Mouse (Mus musculus) stomach, embryonic 14.5 days (tissue): Measurements from ENCODE around the gene Ociad2. TPM values are rescaled to one million over a fixed set of nuclear protein-coding genes. Genes with fewer than 3 reads are reported as not detected.

Experiments used
- ATAC-seq: fragments of 200-750 bp; cut with Nextera tagmentation; 2 replicates; pipeline ENCODE4 v1.8.0; 2017; ENCODE audit warnings: low read depth, moderate TSS enrichment; ENCODE audit not compliant: insufficient number of reproducible peaks, insufficient read depth, low FRiP score
- H3K27ac ChIP-seq: fragments of 300-500 bp; sonication (generic); 2 replicates; pipeline ENCODE4 v1.5.1; 2014; ENCODE audit warnings: mild to moderate bottlenecking, low read length, moderate library complexity, mixed read lengths
- H3K27me3 ChIP-seq: fragments of 300-500 bp; sonication (generic); 2 replicates; pipeline ENCODE4 v1.6.1; 2014; ENCODE audit warnings: low read length, control low read depth, mixed read lengths; ENCODE audit not compliant: control insufficient read depth, insufficient read depth
- H3K36me3 ChIP-seq: fragments of 300-500 bp; sonication (generic); 2 replicates; pipeline ENCODE4 v1.6.1; 2014; ENCODE audit warnings: mild to moderate bottlenecking, control low read depth, low read length, moderate library complexity, mixed read lengths; ENCODE audit not compliant: control insufficient read depth, insufficient read depth
- H3K4me1 ChIP-seq: fragments of 300-500 bp; sonication (generic); 2 replicates; pipeline ENCODE4 v1.6.1; 2014; ENCODE audit warnings: low read length, control low read depth, mixed read lengths; ENCODE audit not compliant: control insufficient read depth, insufficient read depth
- H3K4me2 ChIP-seq: fragments of 300-500 bp; sonication (generic); replicated peaks from 2 replicates; pipeline ENCODE4 v1.6.1; 2014; ENCODE audit warnings: low read depth, low read length, control low read depth
- H3K4me3 ChIP-seq: fragments of 300-500 bp; sonication (generic); 2 replicates; pipeline ENCODE4 v1.5.1; 2014; ENCODE audit warnings: low read depth, low read length, control low read depth
- H3K9ac ChIP-seq: fragments of 300-500 bp; sonication (generic); replicated peaks from 2 replicates; pipeline ENCODE4 v1.6.1; 2014; ENCODE audit warnings: low read depth, mild to moderate bottlenecking, control low read depth, low read length, moderate library complexity, mixed read lengths
- H3K9me3 ChIP-seq: fragments of 300-500 bp; sonication (generic); 2 replicates; pipeline ENCODE4 v1.6.1; 2016; ENCODE audit warnings: low read depth, low read length, control low read depth; ENCODE audit not compliant: control insufficient read depth
- WGBS: fragments of 180-500 bp; shearing (Covaris S2); extraction: QIAGEN DNeasy Blood & Tissue Kit; methylation state at CpG from one replicate; pipeline ENCODE4 v1.1.7; 2014; 5-methylcytosine and 5-hydroxymethylcytosine counted together
- polyA plus RNA-seq: library from polyadenylated mRNA; unstranded; fragments of >200 nt; fragmentation: Nextera tagmentation; extraction: Ambion mirVana; gene quantifications from 2 replicates; pipeline ENCODE4 v1.2.1, GENCODE M21; 2014

The Ociad2 gene
- polyA plus RNA-seq, 1 experiment from 2014 or later, result 55.7 TPM

DNA sequence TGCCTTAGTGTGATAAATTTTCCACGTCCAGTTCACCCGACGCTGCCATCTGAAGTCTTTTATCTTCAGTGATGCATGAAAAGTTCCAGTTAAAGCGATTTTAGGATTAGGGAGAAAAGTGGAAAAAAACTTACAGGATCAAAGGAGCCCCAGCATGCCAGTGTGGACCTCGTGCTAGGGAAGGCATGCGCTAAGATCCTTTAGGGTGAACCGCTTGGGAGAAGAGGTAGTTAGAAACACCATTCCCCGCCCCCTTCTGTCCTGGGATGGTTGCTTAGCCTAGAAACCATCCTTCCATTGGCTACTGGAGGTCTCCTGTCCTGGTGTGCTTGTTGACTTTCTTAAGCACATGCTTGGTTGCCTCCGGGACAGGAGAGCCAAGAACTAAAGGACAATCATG lies 35.2 kb upstream of the Ociad2 start:
- no peaks in the 10 kb centered on the region for H3K4me1 ChIP-seq
- H3K9me3 ChIP-seq, result no peaks in the 10 kb centered on the region
- no peak overlapping the region for H3K4me2 ChIP-seq
- H3K9ac ChIP-seq, result no peak overlapping the region
- no peak overlapping the region for H3K27ac ChIP-seq
- ATAC-seq, result no peak
- H3K36me3 ChIP-seq, result no peaks in the 10 kb centered on the region
- WGBS, result 61% methylated on average over 9 of the region's 9 CpGs
- no peak overlapping the region for H3K4me3 ChIP-seq
- H3K27me3 ChIP-seq, result no peaks in the 10 kb centered on the region

DNA sequence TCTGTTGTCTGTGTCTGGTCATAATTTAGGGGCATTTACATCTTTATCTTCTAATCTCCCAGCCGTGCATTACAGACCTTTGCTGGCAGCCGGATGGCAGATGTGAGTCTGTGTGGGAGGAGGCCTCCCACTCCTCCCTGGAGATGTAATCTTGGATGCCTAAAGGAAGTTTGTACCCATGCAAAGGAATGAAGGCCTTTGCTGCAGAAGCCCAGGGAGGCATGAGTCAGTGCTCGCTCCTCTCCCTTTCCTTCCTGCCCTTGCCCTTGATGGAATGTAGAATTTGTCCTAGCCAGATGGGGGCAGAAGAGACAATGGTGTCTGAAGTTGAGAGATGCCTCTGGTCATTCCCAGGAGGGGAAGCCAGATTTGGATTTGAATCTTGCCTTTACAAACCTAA lies 32.4 kb upstream of the Ociad2 start:
- no peak overlapping the region for H3K4me3 ChIP-seq
- H3K36me3 ChIP-seq, result no peaks in the 10 kb centered on the region
- no peaks in the 10 kb centered on the region for H3K27me3 ChIP-seq
- H3K9ac ChIP-seq, result no peak overlapping the region
- WGBS, result 48% methylated on average over 3 of the region's 3 CpGs
- no peak overlapping the region for H3K4me2 ChIP-seq
- no peak overlapping the region for H3K27ac ChIP-seq
- no peaks in the 10 kb centered on the region for H3K9me3 ChIP-seq
- no peaks in the 10 kb centered on the region for H3K4me1 ChIP-seq
- ATAC-seq, result no peak

DNA sequence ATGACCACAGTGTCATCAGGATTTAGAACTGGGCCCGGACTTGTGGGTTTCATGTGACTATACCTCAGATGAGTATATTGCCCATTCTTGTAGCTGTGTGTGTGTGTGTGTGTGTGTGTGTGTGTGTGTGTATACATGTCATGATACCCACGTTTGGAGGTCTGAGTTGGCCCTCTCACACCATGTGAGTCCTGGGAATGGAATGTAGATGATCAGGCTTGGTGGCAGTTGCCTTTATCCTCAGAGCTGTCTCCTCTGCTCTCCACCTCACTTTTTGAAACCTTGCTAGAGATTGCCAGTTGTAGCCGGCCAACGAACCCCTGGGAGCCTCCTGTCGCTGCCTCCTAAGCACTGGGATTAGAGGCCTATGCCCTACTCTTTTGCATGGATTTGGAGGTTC lies 31.8 kb upstream of the Ociad2 start:
- WGBS, result 68% methylated on average over 5 of the region's 5 CpGs
- no peak for ATAC-seq

DNA sequence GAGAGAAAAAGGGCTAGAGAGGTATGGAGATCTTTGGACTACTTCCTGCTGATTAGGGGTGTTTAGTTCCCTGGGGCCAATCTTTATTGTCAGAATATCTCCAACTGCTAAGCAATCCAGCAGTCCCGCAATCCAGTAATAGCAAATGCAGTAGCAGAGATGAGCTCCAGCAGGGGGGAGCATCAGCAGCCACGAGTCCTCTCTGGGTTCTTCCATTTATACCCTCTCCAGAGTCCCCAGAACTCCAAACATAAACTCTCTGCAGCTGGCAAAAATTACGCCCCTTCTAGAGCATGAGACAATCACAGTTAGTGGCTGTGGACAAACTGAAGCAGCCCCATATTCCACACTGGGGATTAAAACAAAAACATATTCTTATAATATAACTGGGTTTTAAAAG lies 28.9 kb upstream of the Ociad2 start:
- no peaks in the 10 kb centered on the region for H3K36me3 ChIP-seq
- H3K9me3 ChIP-seq, result no peaks in the 10 kb centered on the region
- ATAC-seq, result no peak
- no peak overlapping the region for H3K4me2 ChIP-seq
- H3K27me3 ChIP-seq, result no peaks in the 10 kb centered on the region
- no peak overlapping the region for H3K9ac ChIP-seq
- H3K27ac ChIP-seq, result no peak overlapping the region
- no peaks in the 10 kb centered on the region for H3K4me1 ChIP-seq
- H3K4me3 ChIP-seq, result no peak overlapping the region
- 56% methylated on average over 3 of the region's 3 CpGs for WGBS

More for the DNA sequence above, 31.8 kb upstream of the Ociad2 start:
- Histone ChIP-seq H3K27me3 (no peaks in the 10 kb centered on the region), H3K4me2 (no peak overlapping the region), H3K4me3 (no peak overlapping the region), H3K36me3 (no peaks in the 10 kb centered on the region), H3K9ac (no peak overlapping the region), H3K27ac (no peak overlapping the region), H3K4me1 (no peaks in the 10 kb centered on the region), H3K9me3 (no peaks in the 10 kb centered on the region)

DNA sequence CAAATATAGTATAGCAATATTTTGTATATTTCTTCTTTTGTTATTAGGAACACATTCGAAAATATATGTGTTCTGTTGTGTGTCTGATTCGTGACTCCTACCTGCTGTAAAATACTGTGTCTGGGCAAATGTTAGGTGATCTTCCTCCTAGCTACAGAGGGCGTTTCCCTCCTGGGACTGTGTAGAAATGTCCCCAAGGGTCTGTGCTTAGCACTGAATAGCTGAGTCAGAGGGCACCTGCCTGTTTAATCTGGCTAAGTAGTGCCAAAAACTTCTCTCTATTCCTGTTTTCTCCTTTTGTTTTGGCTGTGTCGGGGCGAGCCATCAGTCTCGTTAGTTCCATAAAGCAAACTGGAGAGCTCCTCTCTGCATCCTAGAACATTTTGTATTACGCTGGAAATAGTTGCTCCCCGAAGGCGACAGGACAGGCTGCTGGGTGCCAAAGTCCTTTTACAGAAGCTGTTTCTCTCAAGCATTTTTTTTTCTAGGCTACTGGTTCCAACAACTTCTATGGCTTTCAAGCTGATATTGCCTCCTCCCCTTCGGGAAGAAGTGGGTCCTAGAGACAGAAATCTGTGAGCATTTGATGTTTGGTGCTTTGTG lies 28.1 kb upstream of the Ociad2 start:
- no peak for ATAC-seq
- H3K9ac ChIP-seq, result no peak overlapping the region
- H3K9me3 ChIP-seq, result no peaks in the 10 kb centered on the region
- H3K27ac ChIP-seq, result no peak overlapping the region
- no peak overlapping the region for H3K4me2 ChIP-seq
- no peak overlapping the region for H3K4me3 ChIP-seq
- H3K27me3 ChIP-seq, result no peaks in the 10 kb centered on the region
- 84% methylated on average over 10 of the region's 10 CpGs for WGBS
- H3K36me3 ChIP-seq, result no peaks in the 10 kb centered on the region
- H3K4me1 ChIP-seq, result no peaks in the 10 kb centered on the region

GRCm38 (mm10) chr5:73367906-73368305 lies 27.1 kb upstream of the Ociad2 start:
- Histone ChIP-seq H3K4me3 (no peak overlapping the region), H3K27me3 (no peaks in the 10 kb centered on the region), H3K4me1 (no peaks in the 10 kb centered on the region), H3K27ac (no peak overlapping the region), H3K36me3 (no peaks in the 10 kb centered on the region), H3K9ac (no peak overlapping the region), H3K4me2 (no peak overlapping the region), H3K9me3 (no peaks in the 10 kb centered on the region)
- 73% methylated on average over 4 of the region's 4 CpGs for WGBS
- ATAC-seq, result 0 out of 2 replicates have a peak, but pooled peaks have one; percentile 42

DNA sequence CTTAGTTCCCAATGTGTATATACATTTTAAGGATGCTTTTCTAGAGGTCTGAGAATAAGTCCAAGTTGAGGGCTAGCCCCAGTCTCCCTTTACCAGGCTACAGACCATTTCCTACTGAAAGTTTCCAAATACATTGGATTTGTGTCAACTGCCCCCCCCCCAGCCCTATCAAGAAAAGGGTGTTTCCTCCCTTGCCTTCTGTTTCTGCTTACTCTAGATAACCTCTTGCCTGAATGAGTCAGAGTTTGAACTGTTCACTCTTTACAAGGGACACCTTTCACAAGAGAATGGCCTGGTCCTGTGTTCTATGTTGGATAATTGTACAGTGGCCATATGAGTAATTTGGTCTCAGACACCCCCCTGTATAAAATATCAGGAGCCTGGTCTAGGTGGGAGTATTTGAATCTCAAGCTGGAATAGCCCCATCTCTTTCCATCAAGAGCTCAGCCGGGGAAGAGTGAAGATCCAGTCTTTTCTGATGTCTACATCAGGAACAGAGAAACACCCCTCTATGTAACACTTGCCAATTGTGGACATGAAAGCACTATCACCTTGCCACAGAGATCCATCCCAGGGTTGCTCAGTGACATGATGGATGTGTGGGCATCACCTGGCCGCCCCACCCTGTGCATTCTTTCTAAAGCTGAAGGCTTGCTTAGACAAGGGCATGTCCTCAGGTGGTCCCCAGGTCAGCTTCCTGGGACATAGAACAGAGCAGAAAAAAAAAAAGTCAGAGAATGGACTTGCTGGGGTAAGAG lies 23.5 kb upstream of the Ociad2 start:
- Histone ChIP-seq H3K4me3 (no peak overlapping the region), H3K4me1 (0 out of 2 replicates have a peak, but pooled peaks cover 5% of the 10 kb centered on the region), H3K4me2 (no peak overlapping the region), H3K27me3 (no peaks in the 10 kb centered on the region), H3K36me3 (no peaks in the 10 kb centered on the region), H3K9me3 (no peaks in the 10 kb centered on the region), H3K9ac (no peak overlapping the region), H3K27ac (no peak overlapping the region)
- WGBS, result 79% methylated on average over 2 of the region's 2 CpGs
- ATAC-seq, result no peak

GRCm38 (mm10) chr5:73362791-73363190 lies 22.0 kb upstream of the Ociad2 start:
- no peak for ATAC-seq
- 80% methylated on average over 5 of the region's 5 CpGs for WGBS

More at GRCm38 (mm10) chr5:73362791-73363190, 22.0 kb upstream of the Ociad2 start:
- no peak overlapping the region for H3K27ac ChIP-seq
- H3K36me3 ChIP-seq, result no peaks in the 10 kb centered on the region
- H3K4me1 ChIP-seq, result 0 out of 2 replicates have a peak, but pooled peaks cover 5% of the 10 kb centered on the region
- H3K9me3 ChIP-seq, result no peaks in the 10 kb centered on the region
- no peaks in the 10 kb centered on the region for H3K27me3 ChIP-seq
- no peak overlapping the region for H3K9ac ChIP-seq
- H3K4me2 ChIP-seq, result no peak overlapping the region
- no peak overlapping the region for H3K4me3 ChIP-seq
